Mouse (Mus musculus) heart, postnatal 0 days (tissue): ENCODE data around the gene Susd6. TPM values are rescaled to one million over a fixed set of nuclear protein-coding genes. Genes with fewer than 3 reads are reported as not detected.

Experiments
- ATAC-seq: fragments of 200-750 bp; cut with Nextera tagmentation; 2 replicates; pipeline ENCODE4 v1.8.0; 2017; ENCODE audit warnings: low read depth, moderate number of reproducible peaks, moderate library complexity; ENCODE audit not compliant: insufficient read depth
- DNase-seq: peaks from one replicate; pipeline ENCODE4 v3.0.0-alpha.2; 2016; ENCODE audit warnings: low spot score
- H3K27ac ChIP-seq: fragments of 300-500 bp; sonication (generic); 2 replicates; pipeline ENCODE4 v1.5.1; 2014; ENCODE audit warnings: low read depth, mild to moderate bottlenecking
- H3K27me3 ChIP-seq: fragments of 300-500 bp; sonication (generic); 2 replicates; pipeline ENCODE4 v1.6.1; 2014; ENCODE audit warnings: low read length, mixed read lengths; ENCODE audit not compliant: control insufficient read depth, insufficient read depth
- H3K36me3 ChIP-seq: fragments of 300-500 bp; sonication (generic); replicated peaks from 2 replicates; pipeline ENCODE4 v1.6.1; 2014; ENCODE audit warnings: low read length, mixed read lengths; ENCODE audit not compliant: control insufficient read depth, insufficient read depth
- H3K4me1 ChIP-seq: fragments of 300-500 bp; sonication (generic); 2 replicates; pipeline ENCODE4 v1.6.1; 2014; ENCODE audit warnings: antibody characterized with exemption; ENCODE audit not compliant: control insufficient read depth, insufficient read depth
- H3K4me2 ChIP-seq: fragments of 300-500 bp; sonication (generic); 2 replicates; pipeline ENCODE4 v1.6.1; 2014; ENCODE audit warnings: low read depth, mild to moderate bottlenecking, low read length, moderate library complexity
- H3K4me3 ChIP-seq: fragments of 300-500 bp; sonication (generic); 2 replicates; pipeline ENCODE4 v1.5.1; 2014; ENCODE audit warnings: low read depth, low read length
- H3K9ac ChIP-seq: fragments of 300-500 bp; sonication (generic); replicated peaks from 2 replicates; pipeline ENCODE4 v1.6.1; 2014; ENCODE audit warnings: low read depth, low read length, mixed read lengths
- H3K9me3 ChIP-seq: fragments of 300-500 bp; sonication (generic); replicated peaks from 2 replicates; pipeline ENCODE4 v1.6.1; 2016; ENCODE audit warnings: low read length; ENCODE audit not compliant: control insufficient read depth
- CTCF ChIP-seq: IDR thresholded peaks from 2 replicates; pipeline ENCODE4 v1.5.1; 2016; ENCODE audit warnings: antibody characterized with exemption, control low read depth, low read depth
- EP300 ChIP-seq: IDR thresholded peaks from 2 replicates; pipeline ENCODE4 v1.6.1; 2016; ENCODE audit warnings: antibody characterized with exemption, low read depth
- WGBS: fragments of 180-500 bp; shearing (Covaris S2); extraction: QIAGEN DNeasy Blood & Tissue Kit; methylation state at CpG from one replicate; pipeline ENCODE4 v1.1.7; 2014; 5-methylcytosine and 5-hydroxymethylcytosine counted together
- polyA plus RNA-seq: library from polyadenylated mRNA; unstranded; fragments of >200 nt; fragmentation: Nextera tagmentation; extraction: Ambion mirVana; gene quantifications from 2 replicates; pipeline ENCODE4 v1.2.1, GENCODE M21; 2015
- total RNA-seq: library from RNA; depleted of rRNA; stranded (reverse); fragments of >200 nt; gene quantifications from 2 replicates; pipeline ENCODE4 v1.2.3, GENCODE M21; 2014; ENCODE audit warnings: low replicate concordance

Gene Susd6
- total and polyA plus RNA-seq, 2 experiments from 2014 or later, result 15.4 to 50.6 TPM

- Histone ChIP-seq H3K4me1 (peaks cover 43% of the 10 kb centered on the region), H3K9ac (no peak overlapping the region), H3K27me3 (no peaks in the 10 kb centered on the region), H3K36me3 (no peaks in the 10 kb centered on the region), H3K9me3 (no peaks in the 10 kb centered on the region), H3K27ac (no peak overlapping the region), H3K4me3 (no peak overlapping the region), H3K4me2 (no peak overlapping the region)
- TF ChIP-seq CTCF, result no peak
- TF ChIP-seq EP300, result no peak
- DNase-seq (no peak), ATAC-seq (no peak)
- 64% methylated on average over 2 of the region's 2 CpGs for WGBS
Observed at GRCm38 (mm10) chr12:80858307-80858706, 68.0 kb downstream of the Susd6 start.

- H3K4me3 ChIP-seq, result no peak overlapping the region
- no peaks in the 10 kb centered on the region for H3K9me3 ChIP-seq
- WGBS, result 7% methylated on average over 1 of the region's 1 CpGs
- no peak overlapping the region for H3K9ac ChIP-seq
- ATAC-seq, result peak; percentile 53; the same call in 1 of the 2 replicates
- peaks cover 3% of the 10 kb centered on the region; the same call in 1 of the 2 replicates for H3K36me3 ChIP-seq
- no peak for DNase-seq
- no peak overlapping the region for H3K4me2 ChIP-seq
- H3K27me3 ChIP-seq, result no peaks in the 10 kb centered on the region
- H3K4me1 ChIP-seq, result peaks cover 32% of the 10 kb centered on the region
- no peak for TF ChIP-seq EP300
- peak overlapping the region; percentile 54 for H3K27ac ChIP-seq
Observed at GRCm38 (mm10) chr12:80861916-80862315, 71.6 kb downstream of the Susd6 start.

- Histone ChIP-seq H3K27ac (peak overlapping the region; percentile 57; the same call in 1 of the 2 replicates), H3K27me3 (no peaks in the 10 kb centered on the region), H3K4me3 (no peak overlapping the region), H3K4me1 (peaks cover 39% of the 10 kb centered on the region), H3K9me3 (no peaks in the 10 kb centered on the region), H3K36me3 (peaks cover 3% of the 10 kb centered on the region; the same call in 1 of the 2 replicates), H3K9ac (no peak overlapping the region), H3K4me2 (no peak overlapping the region)
- no peak for DNase-seq
- 64% methylated on average over 2 of the region's 2 CpGs for WGBS
- TF ChIP-seq EP300 (0 out of 2 replicates have a peak, but pooled peaks have one; percentile 13), CTCF (no peak)
- no peak for ATAC-seq
Observed at GRCm38 (mm10) chr12:80863370-80863769, 73.1 kb downstream of the Susd6 start.

- no peak for ATAC-seq
Observed at GRCm38 (mm10) chr12:80865175-80865574, 74.9 kb downstream of the Susd6 start.

GRCm38 (mm10) chr12:80866023-80866422, 75.7 kb downstream of the Susd6 start:
- Histone ChIP-seq H3K9ac (no peak overlapping the region), H3K9me3 (no peaks in the 10 kb centered on the region)
- WGBS, result 77% methylated on average over 2 of the region's 2 CpGs

More at GRCm38 (mm10) chr12:80865175-80865574, 74.9 kb downstream of the Susd6 start:
- no peak overlapping the region for H3K9ac ChIP-seq
- H3K27me3 ChIP-seq, result no peaks in the 10 kb centered on the region
- H3K4me2 ChIP-seq, result no peak overlapping the region
- H3K4me1 ChIP-seq, result peaks cover 45% of the 10 kb centered on the region
- DNase-seq, result no peak
- no peaks in the 10 kb centered on the region for H3K9me3 ChIP-seq
- peaks cover 18% of the 10 kb centered on the region for H3K36me3 ChIP-seq
- no peak overlapping the region for H3K27ac ChIP-seq
- 86% methylated on average over 4 of the region's 4 CpGs for WGBS
- H3K4me3 ChIP-seq, result no peak overlapping the region
- no peak for TF ChIP-seq CTCF
- TF ChIP-seq EP300, result no peak

GRCm38 (mm10) chr12:80867083-80867482, 76.8 kb downstream of the Susd6 start:
- ATAC-seq, result 0 out of 2 replicates have a peak, but pooled peaks have one; percentile 33
- DNase-seq, result no peak
- H3K4me2 ChIP-seq, result no peak overlapping the region

More at GRCm38 (mm10) chr12:80866023-80866422, 75.7 kb downstream of the Susd6 start:
- Histone ChIP-seq H3K4me1 (peaks cover 42% of the 10 kb centered on the region), H3K27ac (no peak overlapping the region), H3K4me3 (no peak overlapping the region), H3K27me3 (no peaks in the 10 kb centered on the region), H3K4me2 (no peak overlapping the region), H3K36me3 (peaks cover 27% of the 10 kb centered on the region)
- ATAC-seq, result no peak
- DNase-seq, result no peak
- TF ChIP-seq EP300, result no peak
- TF ChIP-seq CTCF, result no peak

More at GRCm38 (mm10) chr12:80867083-80867482, 76.8 kb downstream of the Susd6 start:
- 72% methylated on average over 3 of the region's 3 CpGs for WGBS
- Histone ChIP-seq H3K27ac (no peak overlapping the region), H3K27me3 (no peaks in the 10 kb centered on the region), H3K36me3 (peaks cover 33% of the 10 kb centered on the region), H3K4me1 (peaks cover 31% of the 10 kb centered on the region), H3K9me3 (no peaks in the 10 kb centered on the region), H3K9ac (no peak overlapping the region), H3K4me3 (no peak overlapping the region)
- TF ChIP-seq EP300 (no peak), CTCF (no peak)
